Mouse (Mus musculus): ENCODE data around the gene Lifr. TPM values are rescaled to one million over a fixed set of nuclear protein-coding genes. Genes with fewer than 3 reads are reported as not detected.

Gene Lifr
- polyA plus RNA-seq, 2 experiments: 8.1 to 22.3 TPM

- WGBS (ENCODE audit: insufficient replicate concordance): 51% methylated on average over 2 of the region's 2 CpGs
- no peaks in the 10 kb centered on the region for H3K9me3 ChIP-seq (ENCODE audit: control insufficient read depth, low read length)
- H3K4me2 ChIP-seq (ENCODE audit: low read depth): no peak overlapping the region
- H3K36me3 ChIP-seq (replicated peaks; ENCODE audit: control insufficient read depth, insufficient read depth, low read depth): no peaks in the 10 kb centered on the region
- no peak for DNase-seq (ENCODE audit: low read depth in 3 of 3, low spot score in 3 of 3)
- no peak overlapping the region for H3K4me3 ChIP-seq (ENCODE audit: insufficient read depth in 1 of 2, low read depth in 2 of 2, low read length in 2 of 2)
- H3K27me3 ChIP-seq (ENCODE audit: control insufficient read depth, insufficient read depth, low read length): no peaks in the 10 kb centered on the region
- H3K4me1 ChIP-seq (replicated peaks; ENCODE audit: control insufficient read depth in 2 of 2, insufficient read depth in 2 of 2, low read length in 1 of 2): no peaks in the 10 kb centered on the region
- H3K9ac ChIP-seq (replicated peaks): no peak overlapping the region
- TF ChIP-seq CTCF (IDR thresholded peaks at IDR 0.05; ENCODE audit: low read depth) (no peak), EP300 (IDR thresholded peaks at IDR 0.05; ENCODE audit: low read depth) (no peak)
- H3K27ac ChIP-seq: no peak overlapping the region
- no peak for ATAC-seq (ENCODE audit: insufficient read depth)
Observed at GRCm38 (mm10) chr15:7192582-7192981, 102.2 kb downstream of the Lifr start.

GRCm38 (mm10) chr15:7194147-7194720 lies 103.8 kb downstream of the Lifr start:
- no peak overlapping the region for H3K27ac ChIP-seq

GRCm38 (mm10) chr15:7194748-7195221 lies 104.4 kb downstream of the Lifr start:
- DNase-seq (ENCODE audit: low read depth in 3 of 3, low spot score in 3 of 3): no peak
- Histone ChIP-seq H3K4me1 (replicated peaks; ENCODE audit: control insufficient read depth in 2 of 2, insufficient read depth in 2 of 2, low read length in 1 of 2) (no peaks in the 10 kb centered on the region), H3K27me3 (ENCODE audit: control insufficient read depth, insufficient read depth, low read length) (no peaks in the 10 kb centered on the region), H3K4me2 (ENCODE audit: low read depth) (no peak overlapping the region), H3K27ac (no peak overlapping the region), H3K9me3 (ENCODE audit: control insufficient read depth, low read length) (no peaks in the 10 kb centered on the region), H3K4me3 (ENCODE audit: insufficient read depth in 1 of 2, low read depth in 2 of 2, low read length in 2 of 2) (no peak overlapping the region), H3K9ac (replicated peaks) (no peak overlapping the region), H3K36me3 (replicated peaks; ENCODE audit: control insufficient read depth, insufficient read depth, low read depth) (no peaks in the 10 kb centered on the region)
- TF ChIP-seq CTCF (IDR thresholded peaks at IDR 0.05; ENCODE audit: low read depth) (no peak), EP300 (IDR thresholded peaks at IDR 0.05; ENCODE audit: low read depth) (no peak)
- 68% methylated on average over 6 of the region's 6 CpGs for WGBS (ENCODE audit: insufficient replicate concordance)
- no peak for ATAC-seq (ENCODE audit: insufficient read depth)

More at GRCm38 (mm10) chr15:7194147-7194720, 103.8 kb downstream of the Lifr start:
- Histone ChIP-seq H3K4me2 (ENCODE audit: low read depth) (no peak overlapping the region), H3K36me3 (replicated peaks; ENCODE audit: control insufficient read depth, insufficient read depth, low read depth) (no peaks in the 10 kb centered on the region), H3K4me3 (ENCODE audit: insufficient read depth in 1 of 2, low read depth in 2 of 2, low read length in 2 of 2) (no peak overlapping the region), H3K9me3 (ENCODE audit: control insufficient read depth, low read length) (no peaks in the 10 kb centered on the region), H3K27me3 (ENCODE audit: control insufficient read depth, insufficient read depth, low read length) (no peaks in the 10 kb centered on the region), H3K9ac (replicated peaks) (no peak overlapping the region), H3K4me1 (replicated peaks; ENCODE audit: control insufficient read depth in 2 of 2, insufficient read depth in 2 of 2, low read length in 1 of 2) (no peaks in the 10 kb centered on the region)
- DNase-seq (ENCODE audit: low read depth in 3 of 3, low spot score in 3 of 3) (no peak), ATAC-seq (ENCODE audit: insufficient read depth) (no peak)
- no peak for TF ChIP-seq EP300 (IDR thresholded peaks at IDR 0.05; ENCODE audit: low read depth)
- no peak for TF ChIP-seq CTCF (IDR thresholded peaks at IDR 0.05; ENCODE audit: low read depth)
- 52% methylated on average over 13 of the region's 13 CpGs for WGBS (ENCODE audit: insufficient replicate concordance)

DNA sequence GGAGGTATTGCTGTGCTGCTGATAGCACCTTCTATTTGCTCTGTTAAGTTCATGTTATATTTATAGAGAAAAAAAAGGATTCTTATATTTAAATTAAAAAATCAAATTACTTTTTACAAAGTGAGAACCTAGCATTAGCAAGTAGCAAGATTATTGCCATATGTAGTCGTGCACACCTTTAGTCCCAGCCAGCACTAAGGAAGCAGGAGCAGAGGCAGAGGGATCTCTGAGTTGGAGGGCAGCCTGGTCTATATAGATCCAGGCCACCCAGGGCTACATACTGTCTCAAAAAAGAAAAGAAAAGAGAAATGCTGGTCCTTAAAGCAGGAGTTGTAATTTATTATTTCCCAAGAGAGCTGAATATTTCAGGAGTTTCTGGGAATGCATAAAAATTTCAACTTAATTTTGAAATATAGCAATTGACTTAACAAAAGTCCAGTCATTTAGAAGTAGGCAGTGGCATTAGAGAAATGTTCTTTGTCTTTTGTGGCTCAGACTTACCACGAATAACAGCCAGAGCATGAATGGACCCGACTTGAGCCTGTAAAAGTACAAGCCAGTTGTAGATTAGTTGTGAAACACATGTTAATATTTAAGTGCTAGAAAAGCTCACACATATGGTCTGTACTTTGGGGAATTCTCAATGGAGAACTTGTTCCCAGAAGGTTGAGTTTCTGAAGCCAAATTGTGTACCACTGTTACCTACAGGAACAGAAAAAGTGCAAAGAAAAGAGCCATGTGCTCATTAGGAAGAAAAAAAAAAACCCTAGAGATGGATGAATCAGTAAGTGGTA lies 107.4 kb downstream of the Lifr start:
- WGBS (ENCODE audit: insufficient replicate concordance): 46% methylated on average over 3 of the region's 3 CpGs

DNA sequence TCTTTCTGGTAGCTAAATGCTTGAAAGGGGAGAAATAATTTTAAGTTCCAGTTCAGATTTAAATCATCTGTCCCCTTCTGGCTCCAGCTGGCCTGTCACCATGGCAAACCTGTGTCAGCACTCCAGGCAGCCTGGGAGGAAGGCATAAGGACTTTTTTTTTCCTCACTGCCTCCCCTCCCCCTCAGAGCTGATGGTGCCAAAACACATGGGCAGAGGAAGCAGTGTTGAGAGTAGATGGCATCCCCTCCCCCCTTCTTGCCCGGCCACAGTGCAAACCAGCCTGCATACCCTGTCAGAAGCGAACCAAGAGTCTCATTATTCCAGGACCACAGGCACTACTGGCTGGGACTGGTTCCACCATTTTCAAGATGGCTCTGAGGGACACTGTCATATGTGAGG lies 108.4 kb downstream of the Lifr start:
- no peak overlapping the region for H3K4me3 ChIP-seq (ENCODE audit: insufficient read depth in 1 of 2, low read depth in 2 of 2, low read length in 2 of 2)
- no peak overlapping the region for H3K27ac ChIP-seq
- WGBS (ENCODE audit: insufficient replicate concordance): 59% methylated on average over 2 of the region's 2 CpGs
- DNase-seq (ENCODE audit: low read depth in 3 of 3, low spot score in 3 of 3): no peak
- ATAC-seq (ENCODE audit: insufficient read depth): no peak
- no peaks in the 10 kb centered on the region for H3K9me3 ChIP-seq (ENCODE audit: control insufficient read depth, low read length)
- 0 out of 4 replicates have a peak, but pooled peaks cover 0 to 2% of the 10 kb centered on the region in 2 experiments for H3K4me1 ChIP-seq (replicated peaks; ENCODE audit: control insufficient read depth in 2 of 2, insufficient read depth in 2 of 2, low read length in 1 of 2)
- no peaks in the 10 kb centered on the region for H3K36me3 ChIP-seq (replicated peaks; ENCODE audit: control insufficient read depth, insufficient read depth, low read depth)
- no peak overlapping the region for H3K4me2 ChIP-seq (ENCODE audit: low read depth)
- TF ChIP-seq EP300 (IDR thresholded peaks at IDR 0.05; ENCODE audit: low read depth) (no peak), CTCF (IDR thresholded peaks at IDR 0.05; ENCODE audit: low read depth) (no peak)
- no peaks in the 10 kb centered on the region; the same call in 1 of the 2 replicates for H3K27me3 ChIP-seq (ENCODE audit: control insufficient read depth, insufficient read depth, low read length)
- H3K9ac ChIP-seq (replicated peaks): no peak overlapping the region

More for the DNA sequence above, 107.4 kb downstream of the Lifr start:
- TF ChIP-seq EP300 (IDR thresholded peaks at IDR 0.05; ENCODE audit: low read depth): no peak
- TF ChIP-seq CTCF (IDR thresholded peaks at IDR 0.05; ENCODE audit: low read depth): no peak
- DNase-seq (ENCODE audit: low read depth in 3 of 3, low spot score in 3 of 3) (no peak), ATAC-seq (ENCODE audit: insufficient read depth) (no peak)
- Histone ChIP-seq H3K27ac (no peak overlapping the region), H3K9me3 (ENCODE audit: control insufficient read depth, low read length) (no peaks in the 10 kb centered on the region), H3K4me3 (ENCODE audit: insufficient read depth in 1 of 2, low read depth in 2 of 2, low read length in 2 of 2) (no peak overlapping the region), H3K4me1 (replicated peaks; ENCODE audit: control insufficient read depth in 2 of 2, insufficient read depth in 2 of 2, low read length in 1 of 2) (no peaks in the 10 kb centered on the region), H3K9ac (replicated peaks) (no peak overlapping the region), H3K27me3 (ENCODE audit: control insufficient read depth, insufficient read depth, low read length) (no peaks in the 10 kb centered on the region), H3K36me3 (replicated peaks; ENCODE audit: control insufficient read depth, insufficient read depth, low read depth) (no peaks in the 10 kb centered on the region), H3K4me2 (ENCODE audit: low read depth) (no peak overlapping the region)
